Comparison of ENCODE assay signal across 10 mouse cellular contexts in genomic region chr9:57550126-57550862, GRCm38 (mm10). TPM values are rescaled to one million over a fixed set of nuclear protein-coding genes. Genes with fewer than 3 reads are reported as not detected.
A peak's percentile ranks its signal among the peaks of the same experiment; 100 is the strongest.
DNase-seq lines count a peak whose midpoint lies in the region; ATAC-seq and TF ChIP-seq lines count a peak whose summit lies in the region.
"Had no signal": no experiment of that assay in that cellular context is flagged by ENCODE, and none has a peak within 500 bp of the region (broad histone marks: within the 10 kb centered on the region; RNA-seq: fewer than 3 reads in every experiment).

No protein-coding gene starts in this region.

- no peak for TF ChIP-seq CTCF in liver, adult 2 months (IDR thresholded peaks at IDR 0.05; ENCODE audit: low read depth, low read length)

- no peaks in the 10 kb centered on the region for H3K27me3 ChIP-seq in liver, adult 2 months (ENCODE audit: control insufficient read depth, insufficient read depth, low read length)
- no peaks in the 10 kb centered on the region for H3K27me3 ChIP-seq in stomach, embryonic 16.5 days (ENCODE audit: control insufficient read depth, insufficient read depth, low read length)
- H3K27me3 ChIP-seq in midbrain, embryonic 14.5 days (ENCODE audit: control insufficient read depth, insufficient read depth, low read length), result no peaks in the 10 kb centered on the region
- H3K27me3 ChIP-seq: liver, embryonic 15.5 days; Patski had no signal

- no peaks in the 10 kb centered on the region; the same call in 1 of the 2 replicates for H3K36me3 ChIP-seq in liver, adult 2 months (ENCODE audit: control insufficient read depth, insufficient read depth, low read length)
- peaks cover 9% of the 10 kb centered on the region; the same call in 1 of the 2 replicates for H3K36me3 ChIP-seq in stomach, embryonic 16.5 days (ENCODE audit: control insufficient read depth, insufficient read depth, low read length)
- H3K36me3 ChIP-seq in midbrain, embryonic 14.5 days (ENCODE audit: control insufficient read depth, insufficient read depth, low read length), result peaks cover 55% of the 10 kb centered on the region

- no peak overlapping the region for H3K9ac ChIP-seq in liver, adult 2 months (ENCODE audit: low read depth, low read length)
- H3K9ac ChIP-seq in stomach, embryonic 16.5 days (ENCODE audit: low read length), result no peak overlapping the region
- H3K9ac ChIP-seq in midbrain, embryonic 14.5 days (replicated peaks; ENCODE audit: low read length), result no peak overlapping the region
- H3K9ac ChIP-seq: liver, embryonic 15.5 days had no signal

- no peak overlapping the region for H3K4me2 ChIP-seq in stomach, embryonic 16.5 days (ENCODE audit: low read depth, low read length)
- H3K4me2 ChIP-seq in midbrain, embryonic 14.5 days (ENCODE audit: low read length), result no peak overlapping the region
- H3K4me2 ChIP-seq: liver, embryonic 15.5 days had no signal

- peak; percentile 56; the same call in 1 of the 2 replicates for ATAC-seq in stomach, embryonic 16.5 days (ENCODE audit: insufficient read depth, low FRiP score)
- ATAC-seq in midbrain, embryonic 14.5 days (ENCODE audit: low FRiP score, low TSS enrichment), result no peak
- ATAC-seq in erythroblast, adult 5-6 weeks (replicated peaks; ENCODE audit: low FRiP score, poor library complexity, severe bottlenecking), result no peak
- ATAC-seq: Patski had no signal

- H3K4me1 ChIP-seq in liver, adult 2 months (ENCODE audit: control insufficient read depth, insufficient read depth, low read length), result peaks cover 13% of the 10 kb centered on the region
- H3K4me1 ChIP-seq in stomach, embryonic 16.5 days (ENCODE audit: control insufficient read depth, insufficient read depth, low read length), result peaks cover 11% of the 10 kb centered on the region
- peaks cover 6% of the 10 kb centered on the region; the same call in 1 of the 2 replicates for H3K4me1 ChIP-seq in midbrain, embryonic 14.5 days (ENCODE audit: control insufficient read depth, insufficient read depth, low read length)

- DNase-seq in cerebellum, adult 9-10 months, result peak; percentile 42
- DNase-seq in cerebellum, postnatal 25 days, result no peak
- DNase-seq in liver, adult 2 months (ENCODE audit: extremely low read depth, low read depth, low spot score), result peak; percentile 47
- DNase-seq in liver, result no peak
- peak; percentile 54 for DNase-seq in kidney, postnatal 14 days
- DNase-seq in midbrain, embryonic 14.5 days, result no peak

- H3K79me2 ChIP-seq in liver, adult 2 months (ENCODE audit: control insufficient read depth, insufficient read depth, low read length), result no peaks in the 10 kb centered on the region

- TF ChIP-seq POLR2A in liver, adult 2 months (IDR thresholded peaks at IDR 0.05; ENCODE audit: extremely low read depth, insufficient read depth, low read length), result no peak

- 62% methylated on average over 11 of the region's 11 CpGs for WGBS in liver, adult 2 months
- WGBS in stomach, embryonic 16.5 days, result 72% methylated on average over 11 of the region's 11 CpGs
- 91% methylated on average over 11 of the region's 11 CpGs for WGBS in midbrain, embryonic 14.5 days

- H3K27ac ChIP-seq in liver, adult 2 months (replicated peaks; ENCODE audit: insufficient read depth, low read depth, low read length), result no peak overlapping the region
- H3K27ac ChIP-seq in stomach, embryonic 16.5 days (ENCODE audit: low read length), result peak overlapping the region; percentile 22
- H3K27ac ChIP-seq in midbrain, embryonic 14.5 days (replicated peaks; ENCODE audit: low read depth, low read length), result no peak overlapping the region
- H3K27ac ChIP-seq: liver, embryonic 15.5 days had no signal

- no peaks in the 10 kb centered on the region for H3K9me3 ChIP-seq in stomach, embryonic 16.5 days (replicated peaks; ENCODE audit: control insufficient read depth, low read length)
- no peaks in the 10 kb centered on the region for H3K9me3 ChIP-seq in midbrain, embryonic 14.5 days (ENCODE audit: control insufficient read depth, low read length)
- H3K9me3 ChIP-seq: liver, embryonic 15.5 days had no signal

- H3K4me3 ChIP-seq in liver, adult 2 months (ENCODE audit: insufficient read depth, low read depth, low read length), result no peak overlapping the region
- H3K4me3 ChIP-seq in stomach, embryonic 16.5 days (replicated peaks; ENCODE audit: low read length), result no peak overlapping the region
- no peak overlapping the region for H3K4me3 ChIP-seq in midbrain, embryonic 14.5 days (replicated peaks; ENCODE audit: low read depth, low read length)
- H3K4me3 ChIP-seq: liver, embryonic 15.5 days had no signal

RNA-seq across cellular contexts. Expression of gene Mpi, which starts 2.3 kb away (rescaled TPM):
- 8.9 and 9.4 TPM in 2 replicates for total RNA-seq in liver, adult 2 months (2014; rRNA removed)
- polyA plus RNA-seq in liver, adult 2 months (2012; rRNA removed), result 12.2 and 14.5 TPM in 2 replicates
- 45.2 and 49.0 TPM in 2 replicates for polyA plus RNA-seq in stomach, embryonic 16.5 days (2015; fragmentation: Nextera tagmentation; extraction: Ambion mirVana)
- polyA plus RNA-seq in midbrain, embryonic 14.5 days (2014; fragmentation: Nextera tagmentation; extraction: Ambion mirVana), result 53.5 and 56.5 TPM in 2 replicates
- total RNA-seq in erythroblast, adult 5-6 weeks (2015; ENCODE audit: low replicate concordance), result 2.7 and 12.9 TPM in 2 replicates
- 2.8 and 5.9 TPM in 2 replicates for total RNA-seq in erythroblast, adult 5-6 weeks (2017; ENCODE audit: low replicate concordance)

RNA-seq across cellular contexts. Expression of gene Scamp2, which starts 10.4 kb away (rescaled TPM):
- total RNA-seq in liver, adult 2 months (2014; rRNA removed), result 10.5 and 10.7 TPM in 2 replicates
- 28.4 and 32.6 TPM in 2 replicates for polyA plus RNA-seq in liver, adult 2 months (2012; rRNA removed)
- polyA plus RNA-seq in stomach, embryonic 16.5 days (2015; fragmentation: Nextera tagmentation; extraction: Ambion mirVana), result 98.7 and 105 TPM in 2 replicates
- polyA plus RNA-seq in midbrain, embryonic 14.5 days (2014; fragmentation: Nextera tagmentation; extraction: Ambion mirVana), result 48.2 TPM in 2 replicates
- total RNA-seq in erythroblast, adult 5-6 weeks (2015; ENCODE audit: low replicate concordance), result 25.4 and 27.0 TPM in 2 replicates
- total RNA-seq in erythroblast, adult 5-6 weeks (2017; ENCODE audit: low replicate concordance), result 13.1 and 13.7 TPM in 2 replicates

RNA-seq across cellular contexts. Expression of gene Fam219b, which starts 13.0 kb away (rescaled TPM):
- total RNA-seq in liver, adult 2 months (2014; rRNA removed), result 4.4 and 5.4 TPM in 2 replicates
- 6.5 and 6.7 TPM in 2 replicates for polyA plus RNA-seq in liver, adult 2 months (2012; rRNA removed)
- 17.9 and 19.1 TPM in 2 replicates for polyA plus RNA-seq in stomach, embryonic 16.5 days (2015; fragmentation: Nextera tagmentation; extraction: Ambion mirVana)
- polyA plus RNA-seq in midbrain, embryonic 14.5 days (2014; fragmentation: Nextera tagmentation; extraction: Ambion mirVana), result 23.8 and 24.1 TPM in 2 replicates
- 0.19 and 0.42 TPM in 2 replicates for total RNA-seq in erythroblast, adult 5-6 weeks (2015; ENCODE audit: low replicate concordance)
- total RNA-seq in erythroblast, adult 5-6 weeks (2017; ENCODE audit: low replicate concordance), result 4.2 and 4.7 TPM in 2 replicates

RNA-seq across cellular contexts. Expression of gene Cox5a, which starts 29.2 kb away (rescaled TPM):
- total RNA-seq in liver, adult 2 months (2014; rRNA removed), result 299 and 328 TPM in 2 replicates
- 507 and 522 TPM in 2 replicates for polyA plus RNA-seq in liver, adult 2 months (2012; rRNA removed)
- polyA plus RNA-seq in stomach, embryonic 16.5 days (2015; fragmentation: Nextera tagmentation; extraction: Ambion mirVana), result 586 and 601 TPM in 2 replicates
- polyA plus RNA-seq in midbrain, embryonic 14.5 days (2014; fragmentation: Nextera tagmentation; extraction: Ambion mirVana), result 832 and 924 TPM in 2 replicates
- 134 and 146 TPM in 2 replicates for total RNA-seq in erythroblast, adult 5-6 weeks (2015; ENCODE audit: low replicate concordance)
- 23.7 and 45.9 TPM in 2 replicates for total RNA-seq in erythroblast, adult 5-6 weeks (2017; ENCODE audit: low replicate concordance)

RNA-seq across cellular contexts. Expression of gene Ulk3, which starts 39.0 kb away (rescaled TPM):
- 4.5 and 5.7 TPM in 2 replicates for total RNA-seq in liver, adult 2 months (2014; rRNA removed)
- polyA plus RNA-seq in liver, adult 2 months (2012; rRNA removed), result 9.8 and 16.8 TPM in 2 replicates
- polyA plus RNA-seq in stomach, embryonic 16.5 days (2015; fragmentation: Nextera tagmentation; extraction: Ambion mirVana), result 21.6 and 22.3 TPM in 2 replicates
- 12.5 and 20.4 TPM in 2 replicates for polyA plus RNA-seq in midbrain, embryonic 14.5 days (2014; fragmentation: Nextera tagmentation; extraction: Ambion mirVana)
- 1.5 TPM in 1 of 2 replicates, not detected in the other for total RNA-seq in erythroblast, adult 5-6 weeks (2015; ENCODE audit: low replicate concordance)
- total RNA-seq in erythroblast, adult 5-6 weeks (2017; ENCODE audit: low replicate concordance), result 0.28 TPM in 1 of 2 replicates, not detected in the other

Comparison
In these comparisons a context has a peak if more than half of its experiments do, and no peak if none do; other contexts are left out.
1. DNase-seq: peak in cerebellum, adult 9-10 months (single experiment), liver, adult 2 months (single experiment) and kidney, postnatal 14 days (single experiment); none in cerebellum, postnatal 25 days (0 of 2), liver (single experiment) and midbrain, embryonic 14.5 days (single experiment).